Mouse (Mus musculus): ENCODE data around the gene Sema6c.

DNA sequence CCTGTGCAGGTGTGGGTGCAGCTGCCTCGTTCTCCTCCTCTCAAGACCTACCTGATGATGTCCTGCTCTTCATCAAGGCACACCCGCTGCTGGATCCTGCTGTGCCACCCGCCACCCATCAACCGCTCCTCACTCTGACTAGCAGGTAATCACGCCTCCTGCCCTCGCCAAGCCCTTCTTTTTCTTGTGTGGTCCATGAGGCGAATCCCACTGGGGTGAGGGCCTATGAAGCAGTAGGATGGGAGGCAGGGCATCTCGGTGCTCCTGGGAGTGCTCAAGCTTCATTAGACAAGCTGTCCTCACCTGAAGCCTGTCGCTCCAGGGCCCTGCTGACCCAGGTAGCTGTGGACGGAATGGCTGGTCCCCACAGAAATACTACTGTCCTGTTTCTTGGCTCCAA, 9.7 kb downstream of the Sema6c start:
- TF ChIP-seq CTCF (IDR thresholded peaks at IDR 0.05; ENCODE audit: low read depth, low read length) (no peak), POLR2A (IDR thresholded peaks at IDR 0.05; ENCODE audit: extremely low read depth, insufficient read depth, low read length) (no peak)

Data from liver, adult 2 months (tissue).